Mouse (Mus musculus): Measurements from ENCODE around the gene Btbd10.

Btbd10 gene

DNA sequence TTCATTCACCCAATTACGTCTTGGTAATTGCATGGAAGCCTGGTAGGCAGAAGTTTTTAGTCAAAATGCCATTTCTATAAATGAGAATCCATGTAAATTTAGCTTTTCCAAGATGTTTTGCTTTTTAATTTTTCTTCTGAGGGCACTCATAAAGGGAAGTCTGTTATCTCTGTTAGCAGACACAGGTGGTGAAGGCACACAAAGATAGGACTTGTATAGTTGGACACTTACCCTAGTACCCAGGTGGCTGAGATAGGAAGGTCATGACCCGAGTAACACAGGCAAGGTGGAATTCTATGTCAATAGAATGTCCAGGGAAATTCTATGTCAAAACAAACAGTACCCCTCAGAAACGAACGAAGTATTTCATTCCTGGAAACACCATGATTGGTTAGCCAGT is 77.0 kb downstream of the Btbd10 start:
- DNase-seq: no peak

DNA sequence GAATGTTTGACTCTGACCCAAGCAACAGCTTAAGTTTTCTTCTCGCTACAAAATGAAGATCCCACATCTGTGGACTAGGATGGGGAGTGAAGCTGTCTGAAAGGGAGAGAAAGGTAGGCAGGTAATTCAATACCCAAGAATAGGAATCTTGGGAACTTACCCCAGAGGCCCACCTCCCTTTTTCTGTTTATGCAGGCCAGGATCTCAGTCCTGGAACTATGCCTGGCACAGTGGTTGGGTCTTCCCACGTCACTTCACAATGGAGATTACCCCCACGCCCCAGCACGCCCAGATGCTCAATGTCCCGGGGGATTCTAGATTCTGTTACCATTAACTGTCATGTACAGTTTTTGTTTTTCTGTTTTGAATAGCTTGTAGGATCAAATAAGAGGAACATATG is 77.5 kb downstream of the Btbd10 start:
- DNase-seq: no peak

DNA sequence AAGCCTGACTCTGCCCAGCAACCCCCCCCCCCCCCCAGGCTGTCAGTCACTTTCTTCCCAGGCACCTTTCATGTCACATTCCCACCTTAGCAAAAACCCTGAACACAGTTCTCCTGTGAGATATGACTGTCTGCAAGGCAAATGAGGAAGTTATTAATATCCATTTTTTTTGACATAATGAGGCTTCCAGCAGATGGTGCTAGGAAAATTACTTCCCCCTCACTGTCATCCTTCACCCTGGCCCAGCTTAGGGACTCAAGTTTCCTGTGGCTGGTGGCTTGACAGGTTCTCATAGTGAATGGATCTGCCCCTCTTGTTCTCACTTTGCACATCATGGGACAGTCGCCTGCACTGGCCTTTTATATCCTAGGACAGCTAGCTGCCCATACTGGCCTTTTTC is 80.0 kb downstream of the Btbd10 start:
- DNase-seq: no peak

DNA sequence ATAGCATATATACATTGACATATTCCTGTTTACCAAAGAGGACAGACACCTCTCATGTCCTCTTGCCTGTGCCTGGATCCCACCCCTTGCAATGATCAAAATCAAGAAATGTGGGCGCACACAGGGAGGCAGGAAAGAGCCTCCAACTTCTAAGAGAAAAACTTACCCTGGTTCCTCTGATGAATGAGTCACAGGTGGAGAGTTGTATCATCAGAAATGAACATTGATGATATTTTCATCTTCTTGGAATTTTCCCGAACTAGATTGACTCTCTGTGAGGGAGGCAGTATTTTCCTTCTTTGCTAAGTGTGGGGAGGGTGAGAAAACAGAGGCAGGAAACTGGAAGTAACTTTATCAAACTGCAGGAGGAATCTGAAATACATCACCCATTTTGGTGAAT is 83.8 kb downstream of the Btbd10 start:
- no peak for DNase-seq

DNA sequence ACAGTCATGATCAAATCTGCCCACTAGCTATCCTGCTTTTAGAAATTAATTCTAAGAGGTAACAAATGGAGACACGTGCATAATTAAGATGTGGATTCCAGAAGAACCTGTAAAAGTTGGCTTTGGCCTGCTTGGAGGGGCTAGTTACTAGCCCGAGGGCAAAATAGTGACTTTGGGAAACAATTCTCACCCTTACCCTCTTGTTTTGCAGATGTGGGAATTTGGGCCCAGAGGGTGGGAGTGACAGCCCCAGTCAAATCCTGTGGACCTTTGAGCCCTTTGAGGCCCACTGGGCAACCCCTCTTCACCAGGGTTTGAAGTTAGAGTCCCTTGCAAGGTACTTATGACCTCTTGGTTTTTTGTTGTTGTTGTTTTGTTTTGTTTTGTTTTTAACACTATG is 89.9 kb downstream of the Btbd10 start:
- no peak for DNase-seq

DNA sequence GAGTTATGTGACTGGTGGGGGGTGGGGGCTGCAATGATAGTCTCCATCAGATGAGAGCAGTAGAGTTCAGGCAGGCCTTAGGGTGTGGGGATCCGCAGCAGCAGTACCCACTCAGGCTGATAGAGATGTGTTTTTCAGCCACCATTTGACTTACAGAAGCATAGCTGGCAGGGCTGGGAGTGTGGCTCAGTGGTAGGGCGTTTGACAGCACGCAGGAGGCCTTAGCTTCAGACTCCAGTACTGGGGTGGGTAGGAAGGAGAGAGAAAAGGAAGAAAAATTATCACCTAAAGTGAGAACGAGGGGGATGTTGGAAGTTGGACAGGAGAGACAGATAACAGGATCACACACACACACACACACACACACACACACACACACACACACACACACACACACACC is 90.7 kb downstream of the Btbd10 start:
- no peak for DNase-seq

DNA sequence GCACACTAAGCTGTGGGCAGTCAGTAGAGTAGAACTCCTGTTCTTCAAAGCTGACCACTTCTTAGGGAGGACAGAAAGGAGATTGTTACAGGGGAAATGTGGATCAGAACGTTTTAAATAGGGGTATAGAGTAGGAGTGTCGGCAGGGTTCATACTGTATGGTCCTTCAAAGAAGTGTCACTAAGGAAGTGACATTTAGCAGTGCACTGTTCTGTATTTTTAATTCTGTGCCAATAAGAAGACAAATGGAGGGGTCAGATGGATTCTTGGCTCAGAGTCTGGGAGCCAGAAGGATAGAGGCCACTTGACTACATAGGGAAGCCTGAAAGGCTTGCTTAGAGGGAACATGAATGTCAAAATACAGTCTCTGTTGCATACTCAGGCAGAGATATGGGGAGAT is 91.9 kb downstream of the Btbd10 start:
- no peak for DNase-seq

GRCm38 (mm10) chr7:113272338-113272997 is 96.7 kb downstream of the Btbd10 start:
- DNase-seq: no peak

DNA sequence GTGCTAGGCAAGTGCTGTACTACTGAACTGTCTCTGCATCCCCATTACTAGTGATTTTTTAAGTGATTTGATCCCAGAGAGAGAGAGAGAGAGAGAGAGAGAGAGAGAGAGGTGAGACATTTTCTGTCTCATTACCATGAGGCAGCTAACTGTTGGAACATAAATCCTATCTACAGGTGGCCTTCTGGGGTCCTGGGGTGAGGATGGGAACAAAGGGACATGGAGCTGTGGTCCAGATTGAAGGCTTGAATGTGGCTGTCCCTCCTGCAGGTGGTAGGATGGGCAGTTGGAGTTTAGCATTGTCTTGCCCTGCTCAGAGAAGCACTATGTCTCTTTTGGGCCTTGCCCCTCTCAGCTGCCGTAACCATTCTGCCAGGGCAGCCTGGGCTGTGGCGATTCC is 98.2 kb downstream of the Btbd10 start:
- no peak for DNase-seq

GRCm38 (mm10) chr7:113270551-113270950 is 98.6 kb downstream of the Btbd10 start:
- peak; percentile 97 to 99 for DNase-seq

DNA sequence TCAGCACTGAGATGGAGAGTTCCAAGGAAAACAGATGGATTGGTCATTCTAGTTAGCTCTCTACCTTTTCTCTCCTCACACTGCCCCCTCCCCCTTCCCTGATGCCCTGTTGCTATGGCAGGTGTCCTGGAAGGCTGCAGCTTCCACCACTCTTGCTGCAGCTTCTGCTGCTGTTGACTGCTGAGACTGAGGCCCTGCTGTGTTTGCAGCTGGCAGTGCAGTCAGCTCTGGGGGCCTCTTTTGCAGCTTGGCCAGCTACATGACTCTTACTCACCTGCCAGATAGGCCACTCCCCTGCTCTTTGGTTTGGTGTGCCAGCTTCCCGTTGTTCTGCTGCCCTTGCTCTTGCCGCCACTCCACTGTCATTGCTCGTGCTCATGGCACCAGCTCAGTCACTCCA is 99.3 kb downstream of the Btbd10 start:
- peak; percentile 56 to 59 for DNase-seq

GRCm38 (mm10) chr7:113269081-113269480 is 100.1 kb downstream of the Btbd10 start:
- no peak for DNase-seq

DNA sequence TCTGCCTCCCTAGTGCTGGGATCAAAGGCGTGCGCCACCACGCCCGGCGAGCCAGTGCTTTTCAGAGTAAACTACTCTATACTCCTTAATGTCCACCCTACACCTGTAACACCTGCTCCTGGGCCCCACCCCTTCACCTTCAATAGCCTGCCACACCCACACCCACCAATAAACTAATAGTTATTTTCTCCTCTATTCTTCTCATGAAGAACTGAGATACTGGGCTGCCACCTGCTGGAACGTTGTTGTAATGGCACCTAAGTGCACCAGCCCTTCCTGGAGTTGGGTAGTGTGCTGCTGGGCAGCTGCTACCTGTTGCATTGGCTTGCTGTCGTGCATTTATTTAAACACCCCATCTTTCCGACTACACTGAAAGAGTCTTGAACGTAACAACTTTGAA is 100.9 kb downstream of the Btbd10 start:
- DNase-seq: peak; percentile 80 to 85
